Mouse (Mus musculus): Measurements from ENCODE around the gene Gm49388. TPM values are rescaled to one million over a fixed set of nuclear protein-coding genes. Genes with fewer than 3 reads are reported as not detected.

Gene Gm49388
- polyA plus RNA-seq, 1 experiment from 2014 or later, result 0.43 TPM

DNA sequence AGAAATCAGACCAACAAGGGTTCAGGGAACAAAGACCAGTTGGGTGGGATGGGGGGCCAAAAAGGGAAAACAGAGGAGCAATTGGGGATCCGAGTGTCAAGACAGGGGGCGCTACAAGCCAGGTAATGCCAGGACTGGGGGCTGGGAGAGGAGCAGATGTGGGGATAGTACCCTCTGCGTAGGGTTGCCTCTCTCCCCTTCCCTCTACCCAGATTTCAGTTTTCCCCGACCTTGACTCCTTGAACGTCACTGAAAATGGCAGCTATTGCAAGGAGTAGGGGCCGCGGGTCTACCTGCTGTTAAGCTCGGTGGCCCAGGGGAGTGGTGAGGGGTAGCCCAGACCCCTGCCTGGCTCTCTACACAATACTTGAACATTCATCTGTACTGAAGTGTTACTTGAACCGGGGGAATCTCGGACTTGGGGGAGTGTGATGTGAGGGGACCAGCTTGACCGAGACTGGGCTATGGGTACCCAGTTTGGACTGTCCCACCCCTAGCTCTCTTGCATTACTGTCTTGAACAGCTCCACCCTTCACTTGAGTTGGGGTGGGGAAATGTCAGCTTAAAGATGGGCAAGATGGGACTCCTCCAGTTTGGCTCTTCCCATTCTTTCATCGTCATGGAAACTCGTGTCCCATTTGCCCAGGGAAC, 16.9 kb upstream of the Gm49388 start:
- Histone ChIP-seq H3K4me2 (peak overlapping the region; percentile 25; the same call in 1 of the 2 replicates), H3K27ac (ENCODE audit: low read depth) (0 out of 2 replicates have a peak overlapping the region, but pooled peaks have one; percentile 12)
- ATAC-seq (ENCODE audit: insufficient read depth), result no peak

DNA sequence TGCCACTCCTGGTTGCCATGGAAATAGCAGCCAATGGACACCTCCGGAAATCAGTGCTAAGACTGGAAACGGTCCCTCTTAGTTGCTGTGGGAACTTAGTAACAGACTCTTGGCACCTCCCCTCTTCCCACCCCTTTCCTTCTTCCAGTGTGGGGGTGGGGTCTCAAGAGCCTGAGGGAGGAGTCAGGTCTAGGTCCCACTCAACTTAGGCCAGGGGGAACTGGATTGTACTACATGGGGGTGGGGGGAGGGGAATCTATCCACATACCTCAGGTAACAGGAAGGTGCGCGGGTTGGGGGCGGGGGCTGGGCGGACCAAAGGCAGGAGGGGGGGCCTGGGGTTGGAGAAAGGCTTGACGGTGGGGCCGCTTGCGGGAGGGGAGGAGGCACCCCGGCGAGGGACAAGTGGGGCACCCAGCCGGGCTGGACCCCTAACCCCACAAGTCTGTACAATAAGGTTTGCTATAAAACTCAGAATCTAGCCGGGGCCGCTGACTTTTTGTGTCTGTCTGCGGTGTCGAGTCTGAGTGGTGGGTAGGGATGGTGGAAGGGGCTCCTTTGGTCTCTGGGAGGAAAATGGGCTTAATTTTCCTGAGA, 16.3 kb upstream of the Gm49388 start:
- TF ChIP-seq CTCF (IDR thresholded peaks at IDR 0.05; ENCODE audit: low read depth), result no peak
- peak; percentile 89 for ATAC-seq (ENCODE audit: insufficient read depth)
- Histone ChIP-seq H3K27me3 (ENCODE audit: insufficient read depth, low read length) (no peaks in the 10 kb centered on the region), H3K36me3 (ENCODE audit: insufficient read depth) (peaks cover 49% of the 10 kb centered on the region), H3K4me1 (ENCODE audit: insufficient read depth) (0 out of 2 replicates have a peak, but pooled peaks cover 7% of the 10 kb centered on the region), H3K4me2 (peak overlapping the region; percentile 89), H3K27ac (ENCODE audit: low read depth) (peak overlapping the region; percentile 95), H3K9ac (peak overlapping the region; percentile 89), H3K9me3 (ENCODE audit: low read depth, low read length) (no peaks in the 10 kb centered on the region), H3K4me3 (ENCODE audit: low read depth, low read length) (peak overlapping the region; percentile 80)
- under 1% methylated on average over 16 of the region's 16 CpGs for WGBS
- peak; percentile 98 for DNase-seq

More for the DNA sequence above, 16.9 kb upstream of the Gm49388 start:
- 0 out of 2 replicates have a peak, but pooled peaks cover 7% of the 10 kb centered on the region for H3K4me1 ChIP-seq (ENCODE audit: insufficient read depth)
- TF ChIP-seq CTCF (IDR thresholded peaks at IDR 0.05; ENCODE audit: low read depth), result peak; percentile 38
- peaks cover 49% of the 10 kb centered on the region for H3K36me3 ChIP-seq (ENCODE audit: insufficient read depth)
- WGBS, result 45% methylated on average over 13 of the region's 13 CpGs
- no peaks in the 10 kb centered on the region for H3K9me3 ChIP-seq (ENCODE audit: low read depth, low read length)
- no peak overlapping the region for H3K9ac ChIP-seq
- no peak for DNase-seq
- no peaks in the 10 kb centered on the region for H3K27me3 ChIP-seq (ENCODE audit: insufficient read depth, low read length)
- 0 out of 2 replicates have a peak overlapping the region, but pooled peaks have one; percentile 80 for H3K4me3 ChIP-seq (ENCODE audit: low read depth, low read length)

DNA sequence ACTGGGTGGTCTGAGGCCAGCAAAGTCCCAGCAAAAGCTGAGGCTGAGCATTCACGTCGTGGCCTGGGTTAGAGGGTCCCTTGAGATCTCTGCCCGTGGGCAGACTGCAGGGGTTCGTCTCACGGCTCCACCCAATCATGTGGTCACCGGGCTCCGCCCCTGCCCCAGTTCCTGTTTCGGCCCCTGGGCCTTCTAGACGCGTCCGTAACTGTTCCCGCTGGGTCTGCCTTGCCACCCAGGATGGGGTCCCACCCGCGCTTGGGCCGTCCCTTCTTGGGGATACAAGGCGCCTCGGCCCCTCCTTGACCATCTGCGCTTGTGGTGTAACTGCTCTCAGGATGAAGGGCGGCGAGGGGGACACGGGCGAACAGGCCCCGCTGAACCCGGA, 15.8 kb upstream of the Gm49388 start, which contains the start of gene Orai3:
Gene Orai3, plus strand, starts transcription at position 165 of the 388 bp plus-strand sequence.
- Histone ChIP-seq H3K4me3 (ENCODE audit: low read depth, low read length) (peak within 1 kb of the TSS; percentile 80), H3K36me3 (ENCODE audit: insufficient read depth) (peaks cover 48% of the 10 kb centered on the region), H3K4me1 (ENCODE audit: insufficient read depth) (0 out of 2 replicates have a peak, but pooled peaks cover 7% of the 10 kb centered on the region), H3K27ac (ENCODE audit: low read depth) (peak within 1 kb of the TSS; percentile 95), H3K4me2 (peak within 1 kb of the TSS; percentile 89), H3K9me3 (ENCODE audit: low read depth, low read length) (no peaks in the 10 kb centered on the region), H3K9ac (peak within 1 kb of the TSS; percentile 89), H3K27me3 (ENCODE audit: insufficient read depth, low read length) (no peaks in the 10 kb centered on the region)
- 0% methylated on average over 23 of the region's 24 CpGs for WGBS
- peak; percentile 84 for ATAC-seq (ENCODE audit: insufficient read depth)
- TF ChIP-seq CTCF (IDR thresholded peaks at IDR 0.05; ENCODE audit: low read depth), result no peak
- peak; percentile 93 for DNase-seq

DNA sequence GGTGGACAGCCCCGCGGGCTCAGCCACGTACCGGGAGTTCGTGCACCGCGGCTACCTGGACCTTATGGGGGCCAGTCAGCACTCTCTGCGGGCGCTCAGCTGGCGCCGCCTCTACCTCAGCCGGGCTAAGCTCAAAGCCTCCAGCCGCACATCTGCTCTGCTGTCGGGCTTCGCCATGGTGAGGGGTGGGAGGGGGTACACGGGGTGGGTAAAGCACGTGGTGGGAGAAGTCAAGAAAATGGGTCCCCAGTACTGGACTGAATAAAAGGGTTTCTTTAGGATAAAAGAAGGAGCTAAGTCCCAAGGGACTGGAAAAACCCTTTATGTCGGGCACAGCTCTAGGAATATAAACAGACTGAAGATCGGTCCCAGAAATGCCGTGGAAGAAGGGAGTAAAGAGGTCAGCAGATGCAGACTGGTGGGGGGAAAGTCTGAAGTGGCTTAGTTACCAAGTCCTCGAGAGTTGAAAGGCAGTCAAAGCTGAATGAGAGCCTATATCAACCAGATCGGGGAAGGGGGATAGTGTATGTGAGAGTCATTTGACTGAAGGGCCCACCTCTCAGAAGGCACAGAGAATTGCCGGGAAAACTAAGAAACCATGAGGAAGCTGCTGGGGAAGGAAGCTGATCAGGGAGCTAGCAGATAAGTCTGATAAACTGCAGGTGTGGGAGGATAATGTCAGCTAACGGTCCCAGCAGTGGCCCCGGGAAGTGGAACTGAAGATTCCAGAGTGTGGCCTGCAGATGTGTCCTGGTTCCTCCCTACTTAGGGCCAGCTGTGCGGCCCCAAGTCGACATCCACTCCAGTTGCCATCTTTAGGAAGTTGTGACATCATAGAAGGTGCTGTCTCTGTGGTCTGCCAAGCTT, 15.1 kb upstream of the Gm49388 start:
- Histone ChIP-seq H3K27ac (ENCODE audit: low read depth) (peak overlapping the region; percentile 95), H3K9ac (peak overlapping the region; percentile 89), H3K4me2 (peak overlapping the region; percentile 89), H3K27me3 (ENCODE audit: insufficient read depth, low read length) (no peaks in the 10 kb centered on the region), H3K4me3 (ENCODE audit: low read depth, low read length) (peak overlapping the region; percentile 80), H3K4me1 (ENCODE audit: insufficient read depth) (0 out of 2 replicates have a peak, but pooled peaks cover 7% of the 10 kb centered on the region), H3K9me3 (ENCODE audit: low read depth, low read length) (no peaks in the 10 kb centered on the region), H3K36me3 (ENCODE audit: insufficient read depth) (peaks cover 42% of the 10 kb centered on the region)
- ATAC-seq (ENCODE audit: insufficient read depth) (peak; percentile 20), DNase-seq (peak; percentile 55)
- WGBS, result 1% methylated on average over 27 of the region's 27 CpGs
- no peak for TF ChIP-seq CTCF (IDR thresholded peaks at IDR 0.05; ENCODE audit: low read depth)

DNA sequence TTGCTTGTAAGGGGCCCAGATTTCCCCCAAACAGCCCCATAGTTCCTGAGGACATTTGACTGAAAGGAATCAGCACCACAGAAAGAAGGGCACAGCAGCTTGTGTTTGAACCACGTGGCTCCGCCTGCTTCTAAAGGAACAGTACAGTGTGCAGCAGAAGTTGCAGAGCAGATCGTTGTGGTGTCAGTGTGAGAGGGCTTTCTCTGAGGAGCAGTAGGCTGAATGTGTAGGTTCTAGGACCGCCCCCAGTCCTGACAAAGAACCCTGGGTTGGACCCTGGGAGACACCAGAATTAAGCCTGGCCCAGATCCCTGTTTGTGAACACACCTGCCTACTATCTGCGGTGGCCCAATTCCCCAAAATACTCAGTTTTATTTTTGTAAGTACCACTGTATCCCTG, 14.1 kb upstream of the Gm49388 start:
- Histone ChIP-seq H3K4me1 (ENCODE audit: insufficient read depth) (0 out of 2 replicates have a peak, but pooled peaks cover 7% of the 10 kb centered on the region), H3K9ac (peak overlapping the region; percentile 89; the same call in 1 of the 2 replicates), H3K27ac (ENCODE audit: low read depth) (no peak overlapping the region), H3K4me3 (ENCODE audit: low read depth, low read length) (peak overlapping the region; percentile 80), H3K9me3 (ENCODE audit: low read depth, low read length) (no peaks in the 10 kb centered on the region), H3K4me2 (peak overlapping the region; percentile 89), H3K36me3 (ENCODE audit: insufficient read depth) (peaks cover 32% of the 10 kb centered on the region), H3K27me3 (ENCODE audit: insufficient read depth, low read length) (no peaks in the 10 kb centered on the region)
- WGBS, result 63% methylated on average over 5 of the region's 5 CpGs
- ATAC-seq (ENCODE audit: insufficient read depth) (no peak), DNase-seq (peak; percentile 15)
- no peak for TF ChIP-seq CTCF (IDR thresholded peaks at IDR 0.05; ENCODE audit: low read depth)

DNA sequence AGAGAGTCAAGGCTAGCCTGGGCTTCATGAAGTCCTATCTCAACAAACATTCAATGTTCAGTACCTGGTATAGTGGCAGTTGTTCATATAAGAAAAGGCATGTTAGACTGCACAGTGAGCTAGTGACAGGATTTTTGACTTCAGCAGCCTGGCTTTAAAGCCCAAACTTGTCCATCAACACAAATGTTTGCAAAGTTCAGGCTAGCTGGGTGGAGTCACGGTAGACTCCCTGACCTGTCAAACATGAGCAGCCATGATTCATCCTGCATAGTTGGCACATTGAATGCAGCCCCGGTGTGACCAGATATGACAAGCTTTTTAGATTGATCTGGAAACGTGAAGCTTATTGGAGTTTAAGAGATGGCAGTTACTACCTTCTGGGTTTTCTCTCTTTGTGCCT, 13.3 kb upstream of the Gm49388 start:
- H3K27me3 ChIP-seq (ENCODE audit: insufficient read depth, low read length), result no peaks in the 10 kb centered on the region
- no peak for ATAC-seq (ENCODE audit: insufficient read depth)
- H3K4me1 ChIP-seq (ENCODE audit: insufficient read depth), result 0 out of 2 replicates have a peak, but pooled peaks cover 7% of the 10 kb centered on the region
- no peak overlapping the region for H3K4me3 ChIP-seq (ENCODE audit: low read depth, low read length)
- 56% methylated on average over 3 of the region's 3 CpGs for WGBS
- no peak for TF ChIP-seq CTCF (IDR thresholded peaks at IDR 0.05; ENCODE audit: low read depth)
- H3K27ac ChIP-seq (ENCODE audit: low read depth), result no peak overlapping the region
- H3K9ac ChIP-seq, result no peak overlapping the region
- H3K36me3 ChIP-seq (ENCODE audit: insufficient read depth), result peaks cover 23% of the 10 kb centered on the region
- H3K9me3 ChIP-seq (ENCODE audit: low read depth, low read length), result no peaks in the 10 kb centered on the region
- H3K4me2 ChIP-seq, result no peak overlapping the region
- no peak for DNase-seq

Data from lung, embryonic 14.5 days (tissue).